Mouse (Mus musculus) WW6 (cell line): ENCODE data around the gene Cpa2.

Experiments used
- DNase-seq: peaks from one replicate; pipeline ENCODE4 v3.0.0-alpha.2; 2013; ENCODE audit warnings: low read depth, low spot score

Gene Cpa2

DNA sequence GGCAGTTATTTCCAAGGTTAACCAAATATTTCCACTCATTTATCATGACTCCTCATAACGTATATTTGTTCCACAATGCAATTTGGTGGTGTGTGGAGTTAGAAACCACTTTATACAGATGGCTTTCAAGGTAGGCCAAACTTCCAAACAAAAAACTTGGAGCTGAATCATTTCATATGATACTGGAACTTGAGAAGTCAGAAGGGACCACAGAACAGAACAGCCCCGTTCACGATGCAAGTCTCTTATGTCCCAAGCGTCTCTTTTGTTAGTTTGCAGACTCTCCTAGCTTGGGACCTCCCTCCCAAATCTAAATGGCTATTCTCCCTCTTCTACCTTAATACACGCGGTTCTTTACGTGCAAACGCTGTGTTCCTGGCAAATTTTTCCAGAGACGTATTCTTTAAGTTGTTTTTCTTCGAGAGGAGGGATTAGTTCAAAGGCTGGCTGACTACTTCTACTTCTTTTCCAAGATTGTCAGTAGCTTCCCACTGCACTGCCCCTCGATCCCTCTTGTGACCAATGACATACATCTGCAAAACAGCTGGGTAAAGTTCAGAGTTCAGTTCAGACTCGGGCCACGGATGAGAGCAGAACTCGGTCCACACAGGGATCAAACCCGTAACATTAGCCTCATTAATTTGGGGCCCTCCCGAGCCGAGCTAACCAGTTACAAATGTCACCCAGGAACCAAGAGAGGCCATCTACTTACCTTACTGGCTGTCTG is 35.3 kb downstream of the Cpa2 start:
- DNase-seq, result no peak

DNA sequence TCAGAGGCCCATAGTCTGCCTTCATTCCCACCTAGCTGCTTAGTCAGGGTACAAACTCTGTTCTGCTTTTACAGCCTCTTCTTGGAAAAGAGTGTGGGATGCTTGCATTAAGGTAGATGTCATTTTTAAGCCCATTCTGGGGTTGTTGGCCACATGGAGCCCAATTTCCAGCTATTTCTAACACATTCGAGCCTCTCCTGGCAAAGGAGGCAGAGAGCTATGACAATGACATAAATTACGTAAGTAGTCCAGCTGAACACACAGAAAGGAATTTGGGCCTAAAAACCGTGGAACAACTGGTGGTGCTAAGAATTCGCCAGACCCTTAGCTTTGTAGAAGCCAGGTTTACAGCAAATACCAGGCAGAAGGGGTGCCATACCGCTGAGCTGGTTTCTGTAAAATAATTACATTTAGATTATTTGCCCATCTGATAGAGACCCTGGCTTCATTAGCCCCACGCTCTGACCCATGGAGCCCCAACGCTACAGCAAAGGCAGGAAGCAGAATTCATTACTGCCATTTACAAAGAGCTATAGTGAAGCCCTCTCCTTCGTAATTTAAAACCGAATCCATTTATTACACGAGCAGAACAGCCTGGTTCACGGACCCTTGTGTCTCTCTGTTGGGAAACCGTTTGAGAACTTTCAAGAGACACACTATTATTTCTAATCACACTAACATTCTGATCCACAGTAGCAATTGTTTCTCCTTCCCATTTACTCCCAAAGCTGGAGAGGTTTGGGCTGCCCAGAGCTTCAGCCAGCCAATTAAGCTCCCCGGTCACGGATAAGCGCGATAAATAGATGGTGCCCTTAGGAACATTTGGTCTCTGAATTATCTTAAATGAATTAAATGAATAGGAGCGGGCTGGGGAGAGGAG is 38.8 kb downstream of the Cpa2 start:
- DNase-seq, result no peak

DNA sequence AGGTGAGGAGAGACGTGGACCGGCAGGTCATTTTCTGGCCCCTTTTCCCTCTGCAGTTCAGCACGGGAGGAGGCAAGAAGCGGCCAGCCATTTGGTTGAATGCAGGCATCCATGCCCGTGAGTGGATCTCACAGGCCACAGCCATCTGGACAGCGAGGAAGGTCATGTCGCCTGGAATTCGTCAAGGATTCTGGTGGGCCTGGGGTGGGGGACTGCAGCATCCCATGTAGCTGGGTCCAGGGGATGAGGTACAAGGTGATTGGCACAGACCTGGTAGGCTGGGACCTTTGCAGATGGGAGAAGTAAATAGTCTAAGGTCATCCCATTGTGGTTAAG is 39.4 kb downstream of the Cpa2 start:
- DNase-seq, result no peak

DNA sequence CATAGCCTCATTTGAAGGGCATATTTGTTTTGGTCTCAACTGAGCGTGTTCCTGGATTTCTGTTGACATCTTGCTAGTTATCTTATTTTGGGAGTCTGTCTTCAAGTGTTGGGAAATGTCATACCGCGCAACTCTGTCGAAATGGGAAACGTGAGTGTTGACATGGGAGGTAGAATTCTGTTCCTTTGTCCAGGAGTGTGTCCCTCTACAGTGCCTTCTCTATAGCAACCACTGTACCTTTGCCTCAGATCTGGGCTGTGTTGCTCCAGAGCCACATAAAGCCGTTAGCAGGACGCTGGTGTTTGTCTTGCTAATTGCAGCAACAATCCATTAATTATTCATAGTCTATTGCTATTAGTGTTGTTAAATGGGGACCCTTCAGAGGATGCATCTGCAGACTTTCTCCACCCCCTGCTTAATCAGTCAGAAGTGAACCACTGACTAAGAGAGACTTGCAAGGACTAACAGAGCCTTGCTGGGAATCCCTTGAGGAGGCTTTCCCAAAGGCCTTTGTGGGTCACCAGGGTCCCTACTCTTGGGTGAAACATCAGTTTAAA is 45.6 kb downstream of the Cpa2 start:
- DNase-seq, result no peak

DNA sequence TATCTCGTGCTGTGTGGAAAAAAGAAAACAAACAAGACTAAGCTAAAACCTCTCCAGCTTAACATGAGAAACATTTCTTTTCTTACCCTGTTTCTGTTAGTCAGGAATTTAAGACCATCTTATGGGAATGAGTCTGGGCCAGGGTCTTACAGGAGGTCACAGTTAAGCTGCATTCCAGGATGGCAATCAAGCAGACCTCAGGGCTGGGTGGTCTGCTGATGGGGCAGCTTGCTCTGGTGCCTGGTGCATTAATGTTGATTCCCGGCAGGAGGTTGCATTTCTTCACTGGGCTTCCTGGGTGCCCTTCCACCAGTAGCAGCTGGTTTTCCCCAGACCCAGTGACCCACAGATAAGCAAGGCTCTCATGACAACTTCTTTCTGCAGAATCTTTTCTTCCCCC is 48.4 kb downstream of the Cpa2 start:
- DNase-seq, result no peak

DNA sequence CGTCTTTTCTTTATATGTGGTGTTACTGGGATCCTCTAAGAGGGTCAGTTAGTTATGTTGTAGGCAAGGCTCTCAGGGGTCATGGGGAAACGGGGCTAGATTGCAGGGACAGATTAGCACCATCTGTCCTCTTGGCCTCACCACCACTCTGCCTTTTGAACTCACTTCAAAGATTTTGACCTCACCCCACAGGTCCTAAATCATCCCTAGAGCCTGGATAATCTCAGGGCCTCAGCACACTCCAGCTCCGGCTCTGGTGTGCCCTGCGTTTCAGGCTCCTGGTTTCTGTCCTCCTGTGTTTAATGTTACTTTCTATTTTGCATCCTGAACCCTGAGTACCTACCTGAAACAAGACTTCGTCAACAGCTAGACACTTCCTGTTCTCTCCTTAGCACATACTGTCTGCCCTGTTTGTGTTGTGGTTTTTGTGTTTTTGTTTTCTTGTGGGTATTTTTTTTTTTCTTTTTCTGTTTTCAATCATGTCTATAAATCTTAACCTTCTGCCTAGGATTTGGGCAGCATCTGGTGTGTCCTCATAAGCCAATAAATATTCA is 50.5 kb downstream of the Cpa2 start:
- DNase-seq, result no peak

DNA sequence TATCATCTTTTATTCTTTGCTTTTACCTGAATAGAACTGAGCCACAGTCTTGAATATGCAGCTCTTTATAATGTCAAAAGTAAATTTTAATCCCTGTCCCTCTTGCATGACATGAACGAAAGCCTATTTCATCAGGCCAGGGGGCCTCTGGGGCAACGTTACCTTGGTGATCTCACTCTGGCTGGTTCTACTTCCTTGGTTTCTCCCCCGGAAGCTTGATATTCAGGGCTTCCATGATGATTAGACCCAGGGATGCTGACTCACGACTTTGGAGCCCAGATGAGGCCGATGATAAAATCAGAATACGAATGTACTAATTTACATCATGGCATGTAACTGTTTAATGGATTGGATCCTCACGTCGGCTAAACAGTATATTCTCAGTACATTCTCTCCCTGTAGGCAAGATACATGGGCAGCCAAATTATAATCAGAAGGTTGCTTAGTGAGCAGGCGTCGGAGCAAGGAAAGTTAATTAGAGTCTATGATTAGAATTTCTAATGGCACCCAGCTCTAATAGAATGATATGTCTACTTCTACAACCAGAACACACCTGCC is 51.1 kb downstream of the Cpa2 start:
- no peak for DNase-seq

DNA sequence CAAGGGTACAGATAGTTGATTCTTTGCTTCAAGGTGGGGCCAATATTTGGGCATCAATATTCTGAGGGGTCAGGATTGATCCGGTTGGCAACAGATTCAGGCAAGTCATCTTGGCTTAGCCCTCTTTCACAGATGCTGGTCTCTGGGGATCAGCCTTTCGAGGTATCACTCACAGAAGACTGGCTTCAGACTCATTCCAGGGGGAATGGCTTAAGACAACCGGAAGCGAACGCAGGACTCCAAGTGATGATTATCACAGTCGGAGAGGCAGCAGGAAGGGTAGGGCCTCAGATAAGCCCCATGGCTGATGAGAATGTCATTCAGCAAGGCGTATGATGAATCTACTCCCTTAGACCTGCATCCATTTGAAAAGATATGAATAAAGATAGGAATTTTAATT is 53.0 kb downstream of the Cpa2 start:
- no peak for DNase-seq

DNA sequence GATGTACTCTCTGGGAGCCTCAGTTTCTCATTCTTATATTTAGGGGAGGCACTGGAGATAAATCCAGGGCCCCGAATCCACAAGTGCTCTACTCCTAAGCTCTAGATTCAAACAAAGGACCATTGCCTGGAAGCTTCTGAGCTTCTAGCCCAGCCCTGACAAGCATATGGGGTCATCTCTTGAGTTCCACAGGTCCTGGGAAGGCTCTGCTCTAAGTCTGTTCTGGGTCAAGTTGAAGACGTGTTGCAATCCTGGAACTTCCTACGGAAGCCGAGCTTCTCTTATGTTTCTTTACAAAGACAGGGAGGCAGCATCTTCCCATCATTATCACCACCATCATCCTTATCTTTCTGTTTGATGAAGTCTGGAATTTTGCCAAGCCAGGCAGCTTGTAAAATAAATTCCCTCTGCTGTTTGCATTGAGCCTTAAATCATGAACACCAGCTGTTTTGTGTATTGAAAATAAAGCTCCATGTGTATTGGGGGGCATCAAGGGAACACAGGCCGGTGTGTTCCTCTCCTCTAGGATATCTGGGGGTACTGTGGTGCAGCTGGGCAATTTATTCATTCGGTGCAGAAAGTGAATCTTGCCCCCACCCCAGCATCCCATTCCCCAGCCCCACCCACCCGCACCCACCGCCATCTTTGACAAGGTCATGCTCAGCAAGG is 55.0 kb downstream of the Cpa2 start:
- DNase-seq, result no peak

DNA sequence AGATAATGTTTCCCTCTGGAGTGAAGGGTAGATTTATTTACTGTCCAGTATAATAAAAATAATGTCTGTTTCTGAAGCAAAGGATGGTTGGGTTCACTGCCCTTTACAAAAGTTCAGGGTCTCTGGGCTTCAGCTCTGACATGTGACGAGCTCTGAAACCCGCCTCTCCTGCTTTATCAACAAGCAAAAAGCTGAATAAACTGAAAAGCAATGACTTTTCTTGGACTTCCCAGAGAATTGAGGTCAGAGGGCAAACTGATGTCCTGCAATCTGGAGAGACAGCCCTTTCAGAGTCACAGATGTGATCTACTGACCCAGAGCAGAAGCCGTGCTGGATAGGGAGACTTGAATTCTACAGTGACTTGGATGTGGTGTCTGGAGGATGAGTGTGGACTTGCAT is 58.7 kb downstream of the Cpa2 start:
- no peak for DNase-seq

DNA sequence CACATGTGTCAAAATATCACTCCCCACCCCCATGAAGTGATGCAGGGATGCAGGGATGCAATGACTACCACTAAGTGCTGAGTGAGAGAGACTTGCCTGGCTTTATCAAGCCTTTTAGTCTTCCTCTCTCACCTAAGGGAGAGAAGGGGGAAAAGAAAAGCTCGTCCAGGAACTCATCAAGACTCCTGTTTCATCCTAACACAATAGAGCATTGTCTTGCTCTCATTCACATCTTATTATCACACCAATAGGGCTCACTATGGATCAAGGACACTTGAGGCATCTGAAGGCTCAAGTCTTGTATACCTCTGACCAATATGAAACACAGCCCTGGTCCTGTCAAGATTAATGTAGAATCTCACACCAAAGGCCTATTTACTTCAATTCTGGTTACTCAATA is 59.6 kb downstream of the Cpa2 start:
- DNase-seq, result no peak

DNA sequence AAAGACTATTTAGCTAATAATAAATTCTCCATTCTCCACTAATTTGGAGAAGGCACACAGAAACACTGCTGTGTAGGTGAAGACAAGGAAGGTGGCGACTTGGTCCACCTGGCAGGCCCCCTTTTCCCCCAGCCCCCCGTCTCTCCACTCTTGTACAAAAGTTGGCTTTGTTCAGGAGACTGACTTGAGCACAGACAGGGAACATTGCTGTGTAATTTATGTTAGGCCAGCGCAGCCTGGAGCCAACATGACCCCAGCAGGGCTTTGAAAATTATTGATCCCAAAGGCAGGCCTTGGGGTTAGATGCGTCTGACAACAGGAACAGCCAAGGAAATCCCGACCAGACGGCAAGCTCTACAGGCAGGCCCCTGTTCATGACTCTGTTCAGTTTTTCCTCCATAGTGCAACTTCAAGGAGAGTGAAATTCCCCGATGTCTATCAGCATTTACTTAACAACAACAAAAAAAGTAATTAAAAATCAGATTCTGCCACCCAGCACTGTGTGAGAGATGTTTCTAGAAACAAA is 63.0 kb downstream of the Cpa2 start:
- no peak for DNase-seq

DNA sequence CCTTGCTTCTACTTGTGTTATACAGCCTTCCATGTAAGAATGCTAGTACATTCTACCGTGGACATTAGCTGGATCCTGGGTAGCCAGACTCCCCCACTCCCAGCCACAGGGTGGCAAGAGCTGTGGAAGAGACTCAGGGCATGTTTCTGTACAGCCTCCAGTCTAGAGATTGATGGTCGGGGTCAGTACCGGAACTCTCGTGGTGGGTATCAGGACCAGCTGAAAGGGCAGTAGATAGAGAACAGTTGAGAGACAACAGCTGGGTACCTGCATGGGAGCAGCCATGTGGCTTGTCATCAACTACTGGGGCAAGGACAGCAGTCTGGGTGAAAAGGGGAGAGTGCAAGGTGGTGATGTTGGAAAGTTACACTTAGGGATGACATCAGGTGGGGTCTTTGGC is 63.7 kb downstream of the Cpa2 start:
- DNase-seq, result no peak

DNA sequence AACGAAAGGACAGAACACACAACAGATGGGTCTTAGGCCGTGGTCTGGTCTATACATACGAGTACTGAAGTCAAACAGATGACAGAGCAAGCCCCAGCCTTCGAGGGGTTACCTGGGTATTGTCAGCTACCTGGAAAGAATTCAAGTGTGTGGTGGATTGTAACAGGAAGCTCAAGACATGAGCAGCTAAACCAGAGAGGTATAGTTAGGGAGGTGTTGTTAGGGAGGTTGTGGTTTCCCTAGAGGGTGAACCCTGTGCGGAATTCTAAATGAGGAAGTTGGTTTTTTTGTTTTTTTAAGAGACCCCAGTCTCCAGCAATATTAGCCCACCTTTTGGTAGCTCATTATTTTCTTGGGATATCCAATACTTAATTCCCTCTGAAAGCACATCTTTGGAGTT is 64.3 kb downstream of the Cpa2 start:
- no peak for DNase-seq

DNA sequence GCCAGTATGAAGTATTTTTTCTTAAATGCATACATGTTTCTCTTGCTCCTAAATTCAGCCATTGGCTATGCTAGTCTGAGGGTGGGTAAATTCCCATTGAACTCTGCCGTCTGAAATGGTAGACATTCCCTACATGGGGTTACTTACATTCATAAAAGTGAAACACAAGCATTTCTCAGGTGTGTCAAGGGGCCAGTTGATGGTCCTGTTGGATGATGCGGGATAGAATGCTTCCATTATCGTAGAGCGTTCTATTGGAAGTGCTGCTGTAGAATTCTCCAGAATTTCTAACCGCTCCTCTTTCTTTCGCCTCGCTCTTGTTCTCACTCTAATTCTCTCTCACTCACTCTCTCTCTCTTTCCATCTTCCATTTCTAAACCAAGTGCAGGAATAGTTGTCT is 69.3 kb downstream of the Cpa2 start, which contains the start of gene Cpa5:
Gene Cpa5, plus strand, starts transcription at position 301 of the 400 bp plus-strand sequence.
- DNase-seq, result no peak

DNA sequence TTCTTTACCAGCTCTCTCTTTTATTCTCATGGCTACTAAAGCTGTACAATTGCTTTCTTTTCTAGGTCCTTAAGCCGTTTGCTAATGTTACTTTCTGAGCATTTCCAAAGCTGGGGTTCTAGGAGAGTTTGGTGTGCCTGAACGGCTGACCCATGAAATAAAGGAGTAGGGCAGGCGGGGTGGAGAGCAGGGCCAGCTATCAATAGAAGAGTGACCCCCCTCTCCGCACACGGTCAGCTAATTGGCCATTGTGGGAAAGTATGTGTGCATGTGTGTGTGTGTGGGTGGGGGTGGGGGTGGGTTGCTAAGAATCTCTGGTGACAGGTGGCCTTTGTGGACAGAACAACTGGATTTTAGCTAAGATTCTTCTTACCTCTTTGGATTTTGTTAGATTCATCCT is 69.8 kb downstream of the Cpa2 start:
- no peak for DNase-seq
